Mouse (Mus musculus): Measurements from ENCODE around the gene Unc13d. TPM values are rescaled to one million over a fixed set of nuclear protein-coding genes. Genes with fewer than 3 reads are reported as not detected.
A peak's percentile ranks its signal among the peaks of the same experiment; 100 is the strongest.
"Not testable (repeated sequence)": the region's sequence is repeated elsewhere in the genome, so short reads cannot be mapped to it uniquely, and the experiment has no call there.

Gene Unc13d
- polyA plus RNA-seq, 1 experiment from 2014 or later, result 0.60 TPM

DNA sequence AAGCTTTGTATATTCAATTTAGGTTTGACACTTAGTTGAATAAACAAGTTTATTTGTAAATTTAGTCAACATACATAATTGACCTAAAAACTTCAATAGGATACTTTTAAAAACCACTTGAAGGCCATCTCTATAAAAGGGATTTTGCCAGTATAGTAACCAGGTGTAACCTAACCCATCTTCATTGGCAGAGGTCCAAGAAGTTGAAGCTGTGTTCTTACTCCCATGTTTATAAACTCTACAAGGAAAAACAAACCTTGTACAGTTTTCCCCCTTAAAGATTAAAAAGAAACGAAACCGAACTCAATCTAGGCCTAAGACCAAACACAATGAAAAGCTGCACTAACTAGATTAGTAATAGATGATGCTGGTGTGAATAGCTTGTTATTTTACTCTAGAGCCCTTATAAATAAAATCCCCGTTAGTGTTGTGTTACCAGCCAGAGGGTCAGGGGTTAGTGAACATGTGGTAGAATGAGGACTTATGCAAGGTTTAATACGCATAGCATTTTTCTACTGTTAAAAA lies 55.4 kb downstream of the Unc13d start:
- Histone ChIP-seq H3K9ac (replicated peaks; ENCODE audit: low read depth, low read length) (0 out of 2 replicates have a peak overlapping the region, but pooled peaks have one; percentile 39), H3K9me3 (ENCODE audit: control insufficient read depth, low read length) (no peaks in the 10 kb centered on the region), H3K27me3 (replicated peaks; ENCODE audit: control insufficient read depth, insufficient read depth, low read length) (no peaks in the 10 kb centered on the region), H3K4me1 (replicated peaks; ENCODE audit: control insufficient read depth, insufficient read depth, low read length) (peaks cover 12% of the 10 kb centered on the region), H3K4me2 (ENCODE audit: low read length) (peak overlapping the region; percentile 83), H3K4me3 (replicated peaks; ENCODE audit: low read length) (peak overlapping the region; percentile 43), H3K36me3 (ENCODE audit: control insufficient read depth, insufficient read depth) (peaks cover 12% of the 10 kb centered on the region), H3K27ac (ENCODE audit: low read length) (no peak overlapping the region)
- ATAC-seq, result no peak
- 50% methylated on average over 4 of the region's 4 CpGs for WGBS

DNA sequence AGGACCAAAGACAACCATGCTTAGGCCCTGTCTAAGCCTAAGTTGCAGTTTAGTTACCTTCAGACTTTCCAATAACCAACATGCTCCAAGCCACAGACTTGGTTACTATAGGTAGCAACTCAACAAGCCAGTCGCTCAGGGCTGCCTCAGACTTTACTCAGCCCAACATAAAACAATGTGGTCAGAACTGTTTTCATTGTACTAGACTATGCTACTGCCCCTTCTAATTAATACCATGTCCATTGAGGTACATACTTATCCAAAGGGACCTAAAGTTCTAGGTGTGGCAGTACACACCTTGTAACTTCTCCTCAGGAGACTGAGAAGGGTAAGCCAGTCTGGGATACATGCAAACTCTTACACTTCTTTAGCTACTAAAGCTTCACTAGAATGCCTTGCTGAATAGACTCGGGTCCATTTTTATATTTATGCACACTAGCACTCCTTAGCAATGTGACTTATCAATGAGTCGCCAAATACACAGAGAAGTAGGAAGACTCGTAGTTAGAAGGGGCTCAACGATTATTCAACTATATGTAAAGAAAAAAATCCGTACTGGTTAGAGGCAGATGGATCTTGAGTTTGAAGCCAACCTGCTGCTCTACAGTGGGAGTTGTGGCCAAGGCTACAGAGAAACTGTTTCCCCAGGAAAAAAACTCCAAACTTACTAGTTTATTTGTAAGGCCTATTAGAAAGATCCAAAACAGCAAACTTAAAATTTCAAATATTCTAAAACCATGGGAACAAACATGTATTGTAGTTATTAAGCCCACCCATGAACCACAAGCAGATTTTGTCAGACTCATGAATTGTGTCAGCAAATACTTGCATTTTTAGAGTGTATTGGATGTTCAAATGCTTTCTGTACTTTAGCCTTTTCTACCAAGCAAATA lies 56.2 kb downstream of the Unc13d start:
- Histone ChIP-seq H3K27ac (ENCODE audit: low read length) (no peak overlapping the region), H3K9ac (replicated peaks; ENCODE audit: low read depth, low read length) (no peak overlapping the region), H3K4me2 (ENCODE audit: low read length) (peak overlapping the region; percentile 83), H3K9me3 (ENCODE audit: control insufficient read depth, low read length) (no peaks in the 10 kb centered on the region), H3K27me3 (replicated peaks; ENCODE audit: control insufficient read depth, insufficient read depth, low read length) (no peaks in the 10 kb centered on the region), H3K36me3 (ENCODE audit: control insufficient read depth, insufficient read depth) (peaks cover 12% of the 10 kb centered on the region), H3K4me1 (replicated peaks; ENCODE audit: control insufficient read depth, insufficient read depth, low read length) (peaks cover 12% of the 10 kb centered on the region), H3K4me3 (replicated peaks; ENCODE audit: low read length) (peak overlapping the region; percentile 5)
- 77% methylated on average over 6 of the region's 6 CpGs for whole genome bisulfite sequencing
- ATAC-seq, result no peak

DNA sequence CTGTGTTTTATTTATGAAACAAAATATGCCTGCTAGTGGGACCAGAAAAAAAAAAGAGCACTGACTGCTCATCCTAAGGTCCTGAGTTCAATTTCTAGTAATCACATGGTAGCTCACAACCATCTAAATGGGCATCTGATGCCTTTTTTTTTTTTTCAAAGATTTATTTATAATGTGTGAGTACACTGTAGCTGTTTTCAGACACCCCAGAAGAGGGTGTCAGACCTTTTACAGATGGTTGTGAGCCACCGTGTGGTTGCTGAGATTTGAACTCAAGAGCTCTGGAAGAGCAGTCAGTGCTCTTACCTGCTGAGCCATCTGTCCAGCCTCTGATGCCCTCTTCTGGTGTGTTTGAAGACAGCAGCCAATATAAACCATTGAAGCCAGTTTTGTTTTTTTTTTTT lies 57.2 kb downstream of the Unc13d start:
- H3K27me3 ChIP-seq (replicated peaks; ENCODE audit: control insufficient read depth, insufficient read depth, low read length), result no peaks in the 10 kb centered on the region
- WGBS, result 35% methylated on average over 1 of the region's 1 CpGs
- ATAC-seq, result no peak
- no peak overlapping the region for H3K9ac ChIP-seq (replicated peaks; ENCODE audit: low read depth, low read length)
- H3K4me3 ChIP-seq (replicated peaks; ENCODE audit: low read length), result no peak overlapping the region
- H3K4me1 ChIP-seq (replicated peaks; ENCODE audit: control insufficient read depth, insufficient read depth, low read length), result peaks cover 12% of the 10 kb centered on the region
- no peak overlapping the region for H3K4me2 ChIP-seq (ENCODE audit: low read length)
- H3K27ac ChIP-seq (ENCODE audit: low read length), result no peak overlapping the region
- peaks cover 12% of the 10 kb centered on the region for H3K36me3 ChIP-seq (ENCODE audit: control insufficient read depth, insufficient read depth)
- no peaks in the 10 kb centered on the region for H3K9me3 ChIP-seq (ENCODE audit: control insufficient read depth, low read length)

DNA sequence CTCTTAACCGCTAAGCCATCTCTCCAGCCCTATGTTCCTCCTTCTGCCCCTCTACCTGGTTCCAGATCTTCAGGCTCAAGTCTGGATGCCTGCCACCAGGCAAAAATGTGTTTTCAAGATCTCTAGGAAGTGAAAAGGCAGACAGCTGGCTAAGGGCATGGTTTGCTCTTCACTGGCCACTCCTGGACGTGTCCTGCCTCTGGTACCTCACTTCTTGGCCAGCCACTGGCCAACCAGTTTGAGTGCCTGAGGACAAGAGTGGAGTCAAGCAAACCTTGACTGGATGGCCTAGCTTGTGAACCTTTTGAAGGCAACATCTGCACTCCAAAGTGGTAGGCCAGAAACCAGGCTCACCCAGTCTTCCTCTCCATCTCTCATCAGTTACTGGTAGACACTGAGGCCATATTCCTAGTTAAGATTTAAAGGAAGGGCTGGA lies 57.8 kb downstream of the Unc13d start:
- no peak for ATAC-seq

DNA sequence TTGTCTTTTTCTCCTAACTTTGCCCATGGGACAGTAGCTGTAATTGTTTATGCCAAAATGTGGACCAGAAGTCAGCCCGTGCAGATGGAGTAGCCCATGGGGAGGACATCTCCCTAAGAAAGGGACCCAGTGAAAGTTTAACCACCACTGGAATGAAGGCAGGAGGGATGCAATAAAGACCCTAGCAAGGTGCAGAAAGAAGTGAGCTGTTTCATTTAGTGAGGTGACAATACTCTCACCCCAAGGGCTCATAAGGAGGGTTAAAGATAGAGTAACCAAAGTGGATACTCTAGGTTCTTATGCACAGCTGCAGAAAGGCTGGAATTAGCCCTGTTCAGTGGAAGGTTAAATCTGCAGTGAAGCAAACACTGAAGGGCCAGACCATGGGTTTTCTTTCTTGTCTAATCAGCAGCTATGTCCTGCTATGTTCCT lies 58.4 kb downstream of the Unc13d start:
- H3K27me3 ChIP-seq (replicated peaks; ENCODE audit: control insufficient read depth, insufficient read depth, low read length), result no peaks in the 10 kb centered on the region
- H3K27ac ChIP-seq (ENCODE audit: low read length), result no peak overlapping the region

More for the DNA sequence above, 57.8 kb downstream of the Unc13d start:
- WGBS, result 66% methylated on average over 2 of the region's 2 CpGs
- H3K36me3 ChIP-seq (ENCODE audit: control insufficient read depth, insufficient read depth), result peaks cover 12% of the 10 kb centered on the region
- H3K9ac ChIP-seq (replicated peaks; ENCODE audit: low read depth, low read length), result no peak overlapping the region
- H3K4me3 ChIP-seq (replicated peaks; ENCODE audit: low read length), result no peak overlapping the region
- H3K27me3 ChIP-seq (replicated peaks; ENCODE audit: control insufficient read depth, insufficient read depth, low read length), result no peaks in the 10 kb centered on the region
- no peaks in the 10 kb centered on the region for H3K9me3 ChIP-seq (ENCODE audit: control insufficient read depth, low read length)
- H3K27ac ChIP-seq (ENCODE audit: low read length), result no peak overlapping the region
- H3K4me2 ChIP-seq (ENCODE audit: low read length), result no peak overlapping the region
- peaks cover 12% of the 10 kb centered on the region for H3K4me1 ChIP-seq (replicated peaks; ENCODE audit: control insufficient read depth, insufficient read depth, low read length)

DNA sequence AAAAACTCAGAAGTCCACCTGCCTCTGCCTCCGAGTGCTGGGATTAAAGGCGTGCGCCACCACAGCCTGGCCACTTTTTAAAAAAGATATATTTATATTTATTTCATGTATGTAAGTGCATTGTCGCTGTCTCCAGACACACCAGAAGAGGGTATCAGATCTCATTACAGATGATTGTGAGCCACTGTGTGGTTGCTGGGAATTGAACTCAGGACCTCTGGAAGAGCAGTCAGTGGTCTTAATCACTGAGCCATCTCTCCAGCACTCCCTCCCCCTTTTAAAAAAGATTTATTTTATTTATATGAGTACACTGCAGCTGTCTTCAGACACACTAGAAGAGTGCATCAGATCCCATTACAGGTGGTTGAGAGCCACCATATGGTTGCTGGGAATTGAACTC lies 58.9 kb downstream of the Unc13d start:
- H3K36me3 ChIP-seq (ENCODE audit: control insufficient read depth, insufficient read depth), result peaks cover 12% of the 10 kb centered on the region
- WGBS, result 91% methylated on average over 4 of the region's 4 CpGs
- not testable (repeated sequence) for H3K27ac ChIP-seq (ENCODE audit: low read length); H3K4me3 ChIP-seq (replicated peaks; ENCODE audit: low read length); H3K27me3 ChIP-seq (replicated peaks; ENCODE audit: control insufficient read depth, insufficient read depth, low read length); H3K4me2 ChIP-seq (ENCODE audit: low read length); ATAC-seq; H3K9me3 ChIP-seq (ENCODE audit: control insufficient read depth, low read length); H3K9ac ChIP-seq (replicated peaks; ENCODE audit: low read depth, low read length)
- peaks cover 12% of the 10 kb centered on the region for H3K4me1 ChIP-seq (replicated peaks; ENCODE audit: control insufficient read depth, insufficient read depth, low read length)

More for the DNA sequence above, 58.4 kb downstream of the Unc13d start:
- no peaks in the 10 kb centered on the region for H3K9me3 ChIP-seq (ENCODE audit: control insufficient read depth, low read length)
- no peak overlapping the region for H3K4me2 ChIP-seq (ENCODE audit: low read length)
- 86% methylated on average over 1 of the region's 1 CpGs for WGBS
- H3K36me3 ChIP-seq (ENCODE audit: control insufficient read depth, insufficient read depth), result peaks cover 12% of the 10 kb centered on the region
- no peak for ATAC-seq
- no peak overlapping the region for H3K4me3 ChIP-seq (replicated peaks; ENCODE audit: low read length)
- H3K4me1 ChIP-seq (replicated peaks; ENCODE audit: control insufficient read depth, insufficient read depth, low read length), result peaks cover 12% of the 10 kb centered on the region
- no peak overlapping the region for H3K9ac ChIP-seq (replicated peaks; ENCODE audit: low read depth, low read length)

DNA sequence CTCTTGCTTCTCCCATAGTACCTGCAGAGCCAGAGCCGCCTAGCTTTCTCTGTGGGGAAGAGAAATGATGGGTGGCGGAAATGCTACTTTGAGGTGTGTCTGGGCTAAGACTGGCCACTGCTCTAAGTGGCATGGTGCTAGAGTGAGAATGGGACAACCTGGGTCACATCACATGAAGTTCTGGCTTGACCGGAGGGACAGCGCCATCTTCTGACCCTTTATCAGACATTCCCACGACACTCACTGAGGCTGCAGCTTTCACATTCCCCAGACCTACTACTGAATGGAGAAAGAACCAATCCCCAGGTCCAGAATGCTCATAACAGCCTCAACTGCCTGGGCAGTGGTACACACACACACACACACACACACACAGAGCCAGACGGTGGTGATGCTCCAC lies 59.7 kb downstream of the Unc13d start:
- WGBS, result 31% methylated on average over 6 of the region's 6 CpGs
- Histone ChIP-seq H3K27me3 (replicated peaks; ENCODE audit: control insufficient read depth, insufficient read depth, low read length) (no peaks in the 10 kb centered on the region), H3K4me3 (replicated peaks; ENCODE audit: low read length) (no peak overlapping the region)

DNA sequence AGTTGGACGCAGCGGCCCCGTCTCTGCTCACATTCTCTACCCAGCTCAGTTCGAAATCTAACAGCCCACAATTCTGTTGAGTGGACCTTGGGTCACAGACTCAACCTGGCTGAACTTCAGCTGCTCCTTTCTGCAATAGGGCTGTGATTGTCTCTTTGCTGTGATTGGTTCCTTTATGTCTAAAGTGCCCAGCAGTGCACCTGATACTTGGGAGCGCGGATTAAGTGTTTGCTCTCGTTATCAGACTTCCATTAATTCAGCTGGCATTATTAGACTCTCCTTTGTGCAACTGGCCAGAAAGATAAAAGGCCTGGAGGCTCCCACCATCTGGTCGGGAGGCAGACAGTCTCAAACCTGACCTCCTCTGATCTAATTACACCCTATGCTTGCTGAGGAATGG lies 62.9 kb downstream of the Unc13d start:
- no peak overlapping the region for H3K4me3 ChIP-seq (replicated peaks; ENCODE audit: low read length)
- H3K36me3 ChIP-seq (ENCODE audit: control insufficient read depth, insufficient read depth), result no peaks in the 10 kb centered on the region
- H3K27me3 ChIP-seq (replicated peaks; ENCODE audit: control insufficient read depth, insufficient read depth, low read length), result no peaks in the 10 kb centered on the region
- H3K27ac ChIP-seq (ENCODE audit: low read length), result no peak overlapping the region
- no peak overlapping the region for H3K4me2 ChIP-seq (ENCODE audit: low read length)
- no peak overlapping the region for H3K9ac ChIP-seq (replicated peaks; ENCODE audit: low read depth, low read length)
- ATAC-seq, result no peak
- H3K4me1 ChIP-seq (replicated peaks; ENCODE audit: control insufficient read depth, insufficient read depth, low read length), result peaks cover 15% of the 10 kb centered on the region
- 42% methylated on average over 8 of the region's 8 CpGs for WGBS
- no peaks in the 10 kb centered on the region for H3K9me3 ChIP-seq (ENCODE audit: control insufficient read depth, low read length)

More for the DNA sequence above, 59.7 kb downstream of the Unc13d start:
- ATAC-seq, result no peak
- peaks cover 12% of the 10 kb centered on the region for H3K4me1 ChIP-seq (replicated peaks; ENCODE audit: control insufficient read depth, insufficient read depth, low read length)
- no peaks in the 10 kb centered on the region for H3K9me3 ChIP-seq (ENCODE audit: control insufficient read depth, low read length)
- no peak overlapping the region for H3K9ac ChIP-seq (replicated peaks; ENCODE audit: low read depth, low read length)
- peaks cover 12% of the 10 kb centered on the region for H3K36me3 ChIP-seq (ENCODE audit: control insufficient read depth, insufficient read depth)
- H3K4me2 ChIP-seq (ENCODE audit: low read length), result no peak overlapping the region
- H3K27ac ChIP-seq (ENCODE audit: low read length), result no peak overlapping the region

DNA sequence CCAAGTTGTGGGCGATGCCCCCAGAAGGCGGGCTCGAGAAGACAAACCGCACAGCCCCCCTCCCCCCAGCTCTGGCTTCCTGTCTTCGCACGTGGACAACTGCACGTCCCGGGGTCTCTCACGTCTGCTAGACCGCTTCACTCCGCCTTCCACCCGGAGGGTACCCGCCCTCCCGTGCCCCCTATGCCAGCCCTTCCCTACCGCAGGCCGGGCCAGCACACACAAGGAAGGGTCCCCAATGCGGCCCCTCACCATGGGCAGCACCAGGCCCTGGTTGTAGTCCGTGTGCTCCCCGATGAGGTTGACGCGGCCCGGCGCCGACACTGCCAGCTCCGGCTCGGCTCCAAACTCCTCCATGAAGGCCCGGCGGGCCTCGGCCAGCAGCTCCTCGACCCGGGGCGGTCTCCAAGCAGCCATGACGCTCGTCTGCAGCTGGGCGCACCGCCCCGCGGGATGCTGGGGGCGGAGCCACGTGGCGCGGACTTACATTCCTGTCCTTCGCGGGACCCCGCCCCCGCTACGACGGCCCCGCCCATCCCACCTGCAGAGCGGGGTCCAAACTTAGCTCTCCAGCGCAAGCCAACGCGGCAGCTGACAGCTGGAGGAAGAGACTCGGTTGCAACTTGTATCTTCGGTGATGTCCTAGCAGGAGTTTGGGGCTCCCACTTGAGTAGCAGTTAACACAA lies 65.4 kb downstream of the Unc13d start, which contains the start of gene Galk1:
TSS of gene Galk1 (minus strand) at position 458 of the 686 bp plus-strand sequence.
- peak; percentile 83 for ATAC-seq
- Histone ChIP-seq H3K27ac (ENCODE audit: low read length) (peak within 1 kb of the TSS; percentile 67), H3K36me3 (ENCODE audit: control insufficient read depth, insufficient read depth) (no peaks in the 10 kb centered on the region), H3K4me1 (replicated peaks; ENCODE audit: control insufficient read depth, insufficient read depth, low read length) (peaks cover 18% of the 10 kb centered on the region), H3K9ac (replicated peaks; ENCODE audit: low read depth, low read length) (peak within 1 kb of the TSS; percentile 78), H3K4me3 (replicated peaks; ENCODE audit: low read length) (peak within 1 kb of the TSS; percentile 70), H3K9me3 (ENCODE audit: control insufficient read depth, low read length) (no peaks in the 10 kb centered on the region), H3K27me3 (replicated peaks; ENCODE audit: control insufficient read depth, insufficient read depth, low read length) (no peaks in the 10 kb centered on the region), H3K4me2 (ENCODE audit: low read length) (peak within 1 kb of the TSS; percentile 79)
- under 1% methylated on average over 55 of the region's 55 CpGs for WGBS

Measured in forebrain, embryonic 16.5 days (tissue).